Mouse (Mus musculus): ENCODE results near the gene Peak1.

DNA sequence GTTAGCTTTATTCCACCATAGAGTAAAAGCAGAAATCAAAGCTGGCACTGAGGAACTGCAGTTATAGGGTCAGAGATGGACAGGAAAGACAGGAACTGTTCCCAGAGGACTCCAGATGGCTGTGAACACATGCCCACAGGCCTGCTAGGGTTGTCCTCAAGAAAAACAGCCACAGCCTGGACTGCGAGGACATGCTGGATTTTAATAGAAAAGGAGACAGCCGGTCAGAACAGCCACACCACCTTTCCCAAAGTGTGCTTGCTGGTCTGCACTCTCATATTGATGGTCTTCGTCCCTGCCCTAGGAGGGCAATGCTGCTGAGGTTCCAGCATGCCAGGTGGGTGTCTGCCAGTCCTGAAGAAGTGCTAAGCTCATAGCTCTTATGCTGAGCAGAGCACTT is 148.8 kb downstream of the Peak1 start:
- TF ChIP-seq GATA1 (IDR thresholded peaks at IDR 0.05; ENCODE audit: low read depth, low read length) (no peak), CTCF (IDR thresholded peaks at IDR 0.05 in 2 of 3, conservative IDR thresholded peaks at IDR 0.05 in 1 of 3; ENCODE audit: control insufficient read depth in 1 of 3, insufficient read depth in 1 of 3, low read depth in 2 of 3, low read length in 3 of 3, poor library complexity in 1 of 3, severe bottlenecking in 1 of 3) (no peak), RAD21 (IDR thresholded peaks at IDR 0.05; ENCODE audit: low read depth, low read length) (no peak), ELF1 (IDR thresholded peaks at IDR 0.05; ENCODE audit: low read depth, low read length) (no peak)

Data from MEL (cell line).